8 mouse cellular contexts compared by ENCODE assay signal in the genomic region with DNA sequence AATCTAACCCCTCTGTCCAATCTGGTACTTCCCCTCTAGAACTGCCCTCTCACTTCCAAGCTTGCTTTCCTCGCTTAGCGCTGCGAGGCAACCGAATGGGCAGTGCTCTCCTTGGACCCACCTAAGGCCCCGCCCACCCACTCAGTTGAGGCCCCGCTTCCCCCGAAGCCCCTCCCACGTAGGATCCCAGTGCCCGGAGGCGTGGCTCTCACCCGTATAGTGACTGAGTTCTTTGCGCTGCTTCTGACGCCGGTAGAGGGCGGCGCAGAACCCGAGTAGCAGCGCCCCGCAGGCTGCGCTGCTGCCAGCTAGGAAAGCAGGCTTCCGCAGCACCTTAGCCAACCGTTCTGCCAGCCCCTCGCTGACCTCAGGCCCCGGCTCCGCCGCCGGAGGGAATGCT. TPM values are rescaled to one million over a fixed set of nuclear protein-coding genes. Genes with fewer than 3 reads are reported as not detected.
A peak's percentile ranks its signal among the peaks of the same experiment; 100 is the strongest.
DNase-seq lines count a peak whose midpoint lies in the region; ATAC-seq and TF ChIP-seq lines count a peak whose summit lies in the region.

No protein-coding gene starts in this region.

- no peaks in the 10 kb centered on the region for H3K36me3 ChIP-seq in embryonic facial prominence, embryonic 11.5 days (replicated peaks; ENCODE audit: control insufficient read depth, insufficient read depth, low read depth, low read length)
- H3K36me3 ChIP-seq in limb, embryonic 15.5 days: no peaks in the 10 kb centered on the region
- H3K36me3 ChIP-seq in midbrain, postnatal 0 days (ENCODE audit: insufficient read depth, low read length): no peaks in the 10 kb centered on the region

- ATAC-seq in embryonic facial prominence, embryonic 11.5 days (replicated peaks; ENCODE audit: insufficient number of reproducible peaks, low FRiP score, low TSS enrichment, low read depth): peak; percentile 86
- ATAC-seq in limb, embryonic 15.5 days (ENCODE audit: insufficient number of reproducible peaks, low FRiP score, low TSS enrichment, low read depth): peak; percentile 70
- peak; percentile 86 for ATAC-seq in midbrain, postnatal 0 days (ENCODE audit: low FRiP score)

- H3K4me2 ChIP-seq in embryonic facial prominence, embryonic 11.5 days (ENCODE audit: low read depth, low read length): peak overlapping the region; percentile 22
- H3K4me2 ChIP-seq in limb, embryonic 15.5 days: peak overlapping the region; percentile 53
- H3K4me2 ChIP-seq in midbrain, postnatal 0 days (ENCODE audit: low read depth, low read length, poor library complexity, severe bottlenecking): peak overlapping the region; percentile 52

- DNase-seq in urinary bladder, adult 18-20 months (ENCODE audit: low spot score in 2 of 2): peak; percentile 54 to 72
- DNase-seq in urinary bladder, postnatal 10 days (ENCODE audit: low spot score): no peak
- peak; percentile 94 for DNase-seq in embryonic facial prominence, embryonic 11.5 days (ENCODE audit: low spot score)
- peak; percentile 82 to 84 for DNase-seq in heart, adult 9 months (ENCODE audit: low spot score in 2 of 2)
- peak; percentile 80 for DNase-seq in kidney, adult 8-10 months
- peak; percentile 91 for DNase-seq in midbrain, postnatal 0 days (ENCODE audit: low spot score)
- DNase-seq in spleen, postnatal 36 days (ENCODE audit: low spot score in 2 of 2): peak; percentile 78 to 79

- no peaks in the 10 kb centered on the region for H3K4me1 ChIP-seq in embryonic facial prominence, embryonic 11.5 days (ENCODE audit: control insufficient read depth, insufficient read depth, low read length)
- peaks cover 9% of the 10 kb centered on the region for H3K4me1 ChIP-seq in limb, embryonic 15.5 days
- H3K4me1 ChIP-seq in midbrain, postnatal 0 days (ENCODE audit: insufficient read depth, low read length): no peaks in the 10 kb centered on the region

- no peak overlapping the region for H3K9ac ChIP-seq in embryonic facial prominence, embryonic 11.5 days (replicated peaks; ENCODE audit: low read length)
- H3K9ac ChIP-seq in limb, embryonic 15.5 days: no peak overlapping the region
- peak overlapping the region; percentile 56; the same call in 1 of the 2 replicates for H3K9ac ChIP-seq in midbrain, postnatal 0 days (replicated peaks; ENCODE audit: low read length, poor library complexity, severe bottlenecking)

- under 1% methylated on average over 27 of the region's 27 CpGs for WGBS in embryonic facial prominence, embryonic 11.5 days
- WGBS in limb, embryonic 15.5 days: under 1% methylated on average over 27 of the region's 27 CpGs
- 0% methylated on average over 27 of the region's 27 CpGs for WGBS in midbrain, postnatal 0 days

- H3K27me3 ChIP-seq in embryonic facial prominence, embryonic 11.5 days (ENCODE audit: control insufficient read depth, insufficient read depth, low read length): no peaks in the 10 kb centered on the region
- H3K27me3 ChIP-seq in limb, embryonic 15.5 days: peaks cover 11% of the 10 kb centered on the region; the same call in 1 of the 2 replicates
- no peaks in the 10 kb centered on the region for H3K27me3 ChIP-seq in midbrain, postnatal 0 days (ENCODE audit: insufficient read depth, low read length)

- H3K4me3 ChIP-seq in embryonic facial prominence, embryonic 11.5 days (ENCODE audit: low read depth, low read length): no peak overlapping the region; the same call in 1 of the 2 replicates
- H3K4me3 ChIP-seq in limb, embryonic 15.5 days: peak overlapping the region; percentile 30
- peak overlapping the region; percentile 8; the same call in 1 of the 2 replicates for H3K4me3 ChIP-seq in midbrain, postnatal 0 days (ENCODE audit: low read depth, low read length)

- no peaks in the 10 kb centered on the region for H3K9me3 ChIP-seq in embryonic facial prominence, embryonic 11.5 days (replicated peaks; ENCODE audit: control insufficient read depth, low read length)
- H3K9me3 ChIP-seq in limb, embryonic 15.5 days: no peaks in the 10 kb centered on the region
- H3K9me3 ChIP-seq in midbrain, postnatal 0 days (ENCODE audit: low read length): no peaks in the 10 kb centered on the region

- no peak overlapping the region for H3K27ac ChIP-seq in embryonic facial prominence, embryonic 11.5 days (replicated peaks; ENCODE audit: low read depth, low read length)
- no peak overlapping the region for H3K27ac ChIP-seq in limb, embryonic 15.5 days
- no peak overlapping the region for H3K27ac ChIP-seq in midbrain, postnatal 0 days (ENCODE audit: low read depth, low read length)

- TF ChIP-seq CTCF in midbrain, postnatal 0 days (IDR thresholded peaks at IDR 0.05): peak; percentile 75

RNA-seq across cellular contexts. Expression of a gene that starts 12.4 kb away (rescaled TPM):
- polyA plus RNA-seq in embryonic facial prominence, embryonic 11.5 days (2014; fragmentation: Nextera tagmentation; extraction: Ambion mirVana): 4.9 and 6.6 TPM in 2 replicates
- polyA plus RNA-seq in limb, embryonic 15.5 days (2015; fragmentation: Nextera tagmentation; extraction: Ambion mirVana): 0.06 and 0.12 TPM in 2 replicates
- total RNA-seq in midbrain, postnatal 0 days (2014; rRNA removed): 2.8 and 2.9 TPM in 2 replicates
- polyA plus RNA-seq in midbrain, postnatal 0 days (2015; fragmentation: Nextera tagmentation; extraction: Ambion mirVana): 0.88 and 1.0 TPM in 2 replicates

RNA-seq across cellular contexts. Expression of a gene that starts 19.0 kb away (rescaled TPM):
- 6.0 and 6.5 TPM in 2 replicates for polyA plus RNA-seq in embryonic facial prominence, embryonic 11.5 days (2014; fragmentation: Nextera tagmentation; extraction: Ambion mirVana)
- polyA plus RNA-seq in limb, embryonic 15.5 days (2015; fragmentation: Nextera tagmentation; extraction: Ambion mirVana): 10.7 and 14.3 TPM in 2 replicates
- total RNA-seq in midbrain, postnatal 0 days (2014; rRNA removed): 10.1 and 12.6 TPM in 2 replicates
- 3.6 and 4.0 TPM in 2 replicates for polyA plus RNA-seq in midbrain, postnatal 0 days (2015; fragmentation: Nextera tagmentation; extraction: Ambion mirVana)

RNA-seq across cellular contexts. Expression of a gene that starts 53.5 kb away (rescaled TPM):
- polyA plus RNA-seq in embryonic facial prominence, embryonic 11.5 days (2014; fragmentation: Nextera tagmentation; extraction: Ambion mirVana): not detected in 2 replicates
- 0.05 and 0.06 TPM in 2 replicates for polyA plus RNA-seq in limb, embryonic 15.5 days (2015; fragmentation: Nextera tagmentation; extraction: Ambion mirVana)
- 35.7 and 37.1 TPM in 2 replicates for total RNA-seq in midbrain, postnatal 0 days (2014; rRNA removed)
- 49.9 and 58.1 TPM in 2 replicates for polyA plus RNA-seq in midbrain, postnatal 0 days (2015; fragmentation: Nextera tagmentation; extraction: Ambion mirVana)

Comparison
In these comparisons a context has a peak if more than half of its experiments do, and no peak if none do; other contexts are left out.
1. RNA of a gene that starts 53.5 kb away (polyA plus RNA-seq): 49.9 to 58.1 TPM in midbrain, postnatal 0 days; 0.05 to 0.06 TPM in limb, embryonic 15.5 days and not detected in embryonic facial prominence, embryonic 11.5 days; every median in the first group is over 10 times any median in the second.
2. Peak in every context shown above with its lines, with median percentiles within 50 percentile points of each other: ATAC-seq and H3K4me2 ChIP-seq.